Mouse (Mus musculus) CH12.LX (cell line): Measurements from ENCODE around the gene Meis2.

Experiments used
- CHD2 ChIP-seq: IDR thresholded peaks from 2 replicates; pipeline ENCODE4 v1.6.1; 2011; ENCODE audit warnings: low read length, improper control_type of control experiment
- EP300 ChIP-seq: IDR thresholded peaks from 2 replicates; pipeline ENCODE4 v1.6.1; 2011; ENCODE audit warnings: low read length, improper control_type of control experiment
- MAX ChIP-seq: IDR thresholded peaks from 2 replicates; pipeline ENCODE4 v1.6.1; 2011; ENCODE audit warnings: low read length, improper control_type of control experiment
- POLR2AphosphoS2 ChIP-seq: IDR thresholded peaks from 2 replicates; pipeline ENCODE4 v1.6.1; 2011; ENCODE audit warnings: low read depth, low read length, improper control_type of control experiment
- RCOR1 ChIP-seq: conservative IDR thresholded peaks from 2 replicates; pipeline ENCODE4 v1.6.1; 2012; ENCODE audit warnings: low read depth, mild to moderate bottlenecking, inconsistent platforms, low read length, improper control_type of control experiment
- UBTF ChIP-seq: IDR thresholded peaks from 2 replicates; pipeline ENCODE4 v1.6.1; 2012; ENCODE audit warnings: low read depth, mild to moderate bottlenecking, inconsistent platforms, low read length, improper control_type of control experiment, moderate library complexity
- USF2 ChIP-seq: conservative IDR thresholded peaks from 2 replicates; pipeline ENCODE4 v1.6.1; 2011; ENCODE audit warnings: low read depth, low read length, improper control_type of control experiment

DNA sequence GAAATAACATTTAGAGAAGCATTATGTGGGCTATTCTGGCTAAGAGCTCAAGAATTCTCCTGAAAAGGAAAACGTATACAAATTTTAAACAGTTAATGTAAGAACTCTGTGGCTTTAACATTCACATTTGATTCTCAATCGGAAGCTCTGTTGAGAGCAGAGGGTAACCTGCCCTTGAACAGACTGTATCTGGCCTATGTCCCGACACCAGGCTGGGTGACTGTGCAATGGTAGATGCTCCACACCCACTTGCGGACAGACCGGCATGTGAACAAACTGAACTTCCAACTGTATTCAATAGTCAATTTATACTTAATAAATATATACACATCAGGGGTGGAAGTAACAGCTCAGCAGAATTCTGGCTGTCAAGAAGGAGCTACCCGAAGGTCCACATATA, 164.6 kb downstream of the Meis2 start:
- TF ChIP-seq RCOR1 (no peak), USF2 (no peak), EP300 (no peak), CHD2 (no peak), UBTF (no peak), POLR2AphosphoS2 (no peak), MAX (no peak)
